Mouse (Mus musculus) embryonic fibroblast, embryonic 13.5 days (primary cell): Measurements from ENCODE around the gene Cnot10.

Experiments
- CTCF ChIP-seq: IDR thresholded peaks from 2 replicates; pipeline ENCODE4 v1.5.1; 2011; ENCODE audit warnings: mild to moderate bottlenecking, control low read depth, low read length, moderate library complexity, borderline replicate concordance; ENCODE audit not compliant: insufficient read depth
- POLR2A ChIP-seq: IDR thresholded peaks from 2 replicates; pipeline ENCODE4 v1.6.1; 2011; ENCODE audit warnings: low read depth, mild to moderate bottlenecking, control low read depth, low read length, moderate library complexity

GRCm38 (mm10) chr9:114614176-114614953 lies 25.6 kb downstream of the Cnot10 start:
- TF ChIP-seq CTCF (no peak), POLR2A (no peak)
